Mouse (Mus musculus) limb, embryonic 14.5 days (tissue): ENCODE results near the gene Efna5. TPM values are rescaled to one million over a fixed set of nuclear protein-coding genes. Genes with fewer than 3 reads are reported as not detected.
A peak's percentile ranks its signal among the peaks of the same experiment; 100 is the strongest.

Experiments
- ATAC-seq: fragments of 200-750 bp; cut with Nextera tagmentation; 2 replicates; pipeline ENCODE4 v1.8.0; 2017; ENCODE audit warnings: low read depth, moderate number of reproducible peaks, moderate TSS enrichment; ENCODE audit not compliant: low FRiP score
- DNase-seq: peaks from one replicate; pipeline ENCODE4 v3.0.0-alpha.2; 2015; ENCODE audit warnings: low spot score
- H3K27ac ChIP-seq: fragments of 300-500 bp; sonication (generic); replicated peaks from 2 replicates; pipeline ENCODE4 v1.5.1; 2014; ENCODE audit warnings: low read depth, mild to moderate bottlenecking, low read length, moderate library complexity, mixed read lengths
- H3K27me3 ChIP-seq: fragments of 300-500 bp; sonication (generic); 2 replicates; pipeline ENCODE4 v1.6.1; 2014; ENCODE audit warnings: low read length, mixed read lengths; ENCODE audit not compliant: control insufficient read depth, insufficient read depth
- H3K36me3 ChIP-seq: fragments of 300-500 bp; sonication (generic); 2 replicates; pipeline ENCODE4 v1.6.1; 2014; ENCODE audit warnings: mild to moderate bottlenecking, low read length, moderate library complexity, mixed read lengths; ENCODE audit not compliant: control insufficient read depth, insufficient read depth
- H3K4me1 ChIP-seq: fragments of 300-500 bp; sonication (generic); 2 replicates; pipeline ENCODE4 v1.6.1; 2014; ENCODE audit warnings: antibody characterized with exemption, low read length, mixed read lengths; ENCODE audit not compliant: control insufficient read depth, insufficient read depth
- H3K4me2 ChIP-seq: fragments of 300-500 bp; sonication (generic); replicated peaks from 2 replicates; pipeline ENCODE4 v1.6.1; 2014; ENCODE audit warnings: low read depth, mild to moderate bottlenecking, low read length, moderate library complexity; ENCODE audit not compliant: severe bottlenecking
- H3K4me3 ChIP-seq: fragments of 300-500 bp; sonication (generic); replicated peaks from 2 replicates; pipeline ENCODE4 v1.5.1; 2014; ENCODE audit warnings: low read length
- H3K9ac ChIP-seq: fragments of 300-500 bp; sonication (generic); 2 replicates; pipeline ENCODE4 v1.6.1; 2014; ENCODE audit warnings: mild to moderate bottlenecking, low read depth, low read length, moderate library complexity; ENCODE audit not compliant: severe bottlenecking
- H3K9me3 ChIP-seq: fragments of 300-500 bp; sonication (generic); 2 replicates; pipeline ENCODE4 v1.6.1; 2016; ENCODE audit warnings: low read length; ENCODE audit not compliant: control insufficient read depth
- POLR2A ChIP-seq: fragments of 200-500 bp; IDR thresholded peaks from 2 replicates; pipeline ENCODE4 v1.8.0; 2012; ENCODE audit warnings: inconsistent platforms, mild to moderate bottlenecking, moderate library complexity, borderline replicate concordance; ENCODE audit not compliant: insufficient read depth, insufficient read length; ENCODE audit errors: extremely low read depth
- WGBS: fragments of 180-500 bp; shearing (Covaris S2); extraction: QIAGEN DNeasy Blood & Tissue Kit; methylation state at CpG from one replicate; pipeline ENCODE4 v1.1.7; 2014; 5-methylcytosine and 5-hydroxymethylcytosine counted together
- polyA plus RNA-seq, 2 experiments: library from polyadenylated mRNA; depleted of rRNA in 1 of 2; stranded (reverse) in 1 of 2; unstranded in 1 of 2; fragments of >200 nt; fragmentation: Nextera tagmentation in 1 of 2; extraction: Ambion mirVana in 1 of 2; gene quantifications; 2 replicates each; pipeline versions ENCODE4 v1.2.1 to v1.2.3; 2012 to 2014

The Efna5 gene
- polyA plus RNA-seq, 2 experiments = 22.8 to 64.8 TPM

DNA sequence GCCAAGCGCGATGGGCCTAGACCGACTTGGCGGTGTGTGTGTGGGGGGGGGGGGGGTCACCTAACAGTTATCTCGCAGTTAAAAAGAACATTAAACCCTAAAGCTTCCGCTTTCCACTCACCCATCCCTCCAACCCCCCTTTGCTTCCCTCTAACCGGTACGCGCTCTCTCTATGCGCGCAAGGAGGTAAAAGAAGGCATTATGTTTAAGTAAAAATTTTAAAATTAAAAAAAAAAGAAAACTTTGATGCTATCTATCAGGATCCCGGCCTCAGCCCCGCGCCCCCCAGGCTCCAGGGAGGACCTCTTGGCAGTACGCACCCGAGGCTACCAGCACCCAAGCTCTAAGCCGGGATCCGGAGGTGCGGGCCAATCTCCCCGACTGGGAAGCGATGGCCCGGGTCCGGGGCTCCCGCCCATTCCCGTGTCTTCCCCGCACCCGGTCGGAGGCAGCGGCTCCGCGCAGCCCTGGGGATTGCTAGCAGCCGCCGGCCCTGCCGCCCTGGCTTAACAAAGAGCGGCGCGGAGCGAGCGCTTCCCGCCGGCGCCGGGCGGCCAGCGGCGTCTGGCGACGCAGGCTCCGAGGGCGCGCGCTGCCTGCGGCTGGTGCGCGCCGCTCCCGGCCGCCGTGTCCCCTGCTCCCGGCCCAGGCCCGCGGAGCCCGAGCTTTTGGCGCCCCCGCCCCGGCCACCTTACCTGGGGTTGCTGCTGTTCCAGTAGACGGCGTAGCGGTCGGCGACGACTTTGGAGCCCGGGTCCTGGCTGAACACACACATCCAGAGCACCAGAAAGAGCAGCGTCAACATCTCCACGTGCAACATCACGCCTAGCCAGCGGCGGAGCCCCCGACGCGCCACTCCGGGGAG lies 574 bp downstream of the Efna5 start:
- Histone ChIP-seq H3K4me3 (peak overlapping the region; percentile 88), H3K4me2 (peak overlapping the region; percentile 86), H3K9me3 (no peaks in the 10 kb centered on the region), H3K4me1 (peaks cover 12% of the 10 kb centered on the region), H3K27ac (peak overlapping the region; percentile 92), H3K27me3 (no peaks in the 10 kb centered on the region), H3K9ac (peak overlapping the region; percentile 92), H3K36me3 (no peaks in the 10 kb centered on the region)
- peak; percentile 30 for DNase-seq
- no peak for ATAC-seq
- WGBS = under 1% methylated on average over 66 of the region's 82 CpGs
- no peak for TF ChIP-seq POLR2A

DNA sequence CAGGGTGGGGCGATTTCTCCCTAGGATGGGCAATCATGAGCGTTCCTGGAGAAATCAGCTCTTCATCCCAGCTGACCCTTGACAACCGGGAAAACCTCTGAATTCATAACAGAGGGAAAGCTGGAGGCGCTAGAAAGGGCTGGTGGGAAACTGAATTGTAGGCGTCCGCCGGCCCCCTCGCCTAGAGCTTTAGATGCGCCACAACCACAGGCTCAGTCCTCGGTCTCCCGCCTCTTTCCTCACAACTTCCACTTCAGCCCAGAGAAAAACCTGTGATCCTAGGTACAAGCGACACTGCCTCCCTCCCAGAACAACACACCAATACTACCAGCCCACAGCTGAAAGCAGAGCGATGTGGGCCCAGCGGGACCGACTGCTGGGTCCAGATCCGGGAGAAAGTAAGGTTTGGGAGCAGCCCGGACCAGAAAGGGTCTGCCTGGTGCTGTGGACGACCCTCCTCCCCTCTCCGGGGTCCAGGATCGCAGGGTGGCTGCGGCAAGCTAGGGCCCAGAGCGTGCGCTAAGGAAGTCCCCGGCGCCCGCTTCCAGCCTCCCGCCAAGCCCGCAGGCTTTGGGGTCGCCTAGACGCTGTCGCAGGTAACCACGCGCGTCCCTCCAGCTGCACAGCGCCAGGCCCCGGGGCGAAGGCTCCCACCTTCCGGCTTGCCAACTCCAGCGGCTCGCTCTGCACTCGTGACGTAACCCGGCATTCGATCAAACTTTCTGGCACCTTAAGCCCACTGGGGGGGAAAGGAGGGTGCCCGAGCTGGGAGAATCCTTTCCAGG lies 1.4 kb downstream of the Efna5 start:
- Histone ChIP-seq H3K4me2 (peak overlapping the region; percentile 86), H3K4me1 (peaks cover 12% of the 10 kb centered on the region), H3K36me3 (no peaks in the 10 kb centered on the region), H3K9me3 (no peaks in the 10 kb centered on the region), H3K4me3 (peak overlapping the region; percentile 88), H3K27me3 (no peaks in the 10 kb centered on the region), H3K9ac (peak overlapping the region; percentile 92), H3K27ac (peak overlapping the region; percentile 92)
- no peak for TF ChIP-seq POLR2A
- WGBS = under 1% methylated on average over 41 of the region's 45 CpGs
- DNase-seq (peak; percentile 37), ATAC-seq (no peak)

DNA sequence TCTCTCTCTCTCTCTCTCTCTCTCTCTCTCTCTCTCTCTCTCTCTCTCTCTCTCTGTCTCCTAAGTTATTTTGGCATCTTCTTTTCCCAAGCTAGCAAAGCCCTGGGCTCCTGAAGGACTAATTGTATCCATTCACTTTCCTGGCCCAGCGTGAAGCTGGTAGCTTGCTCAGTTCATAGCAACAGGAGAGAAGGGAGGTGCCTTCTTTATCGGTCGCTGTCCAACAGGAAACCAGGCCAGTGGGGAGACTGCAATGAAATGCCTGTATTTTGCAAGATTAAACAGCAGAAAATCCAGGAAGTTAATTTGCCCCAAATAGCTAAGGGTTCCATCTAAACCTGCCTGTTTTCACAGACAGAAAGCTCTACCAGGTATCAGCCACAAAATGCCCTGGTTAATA lies 5.4 kb downstream of the Efna5 start:
- no peak for DNase-seq
- peaks cover 27% of the 10 kb centered on the region for H3K4me1 ChIP-seq
- TF ChIP-seq POLR2A = no peak

DNA sequence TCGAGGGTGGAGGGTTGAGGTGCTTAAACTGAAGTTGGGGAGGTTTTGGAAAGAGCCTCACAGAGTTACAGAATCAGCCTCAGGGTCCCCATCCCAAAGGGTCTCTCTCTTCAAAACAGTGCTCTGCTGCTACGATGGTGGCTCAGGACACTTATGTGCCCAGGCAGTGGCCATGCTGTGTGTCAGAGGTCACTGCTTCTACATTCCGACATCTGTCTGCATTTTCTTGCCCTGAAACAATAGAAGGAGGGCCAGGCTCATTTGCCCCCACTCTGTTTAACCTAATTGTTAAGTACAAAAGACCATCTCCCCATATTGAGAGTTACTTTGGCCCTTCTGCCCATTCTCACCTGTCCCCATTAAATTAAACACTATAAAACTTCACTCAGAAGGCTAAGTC lies 9.2 kb downstream of the Efna5 start:
- H3K27ac ChIP-seq = no peak overlapping the region
- H3K36me3 ChIP-seq = no peaks in the 10 kb centered on the region
- 27% methylated on average over 3 of the region's 3 CpGs for WGBS
- ATAC-seq = no peak
- no peak for DNase-seq
- H3K9me3 ChIP-seq = no peaks in the 10 kb centered on the region
- no peak overlapping the region for H3K4me2 ChIP-seq
- no peak overlapping the region for H3K9ac ChIP-seq
- H3K4me1 ChIP-seq = peaks cover 29% of the 10 kb centered on the region
- H3K27me3 ChIP-seq = no peaks in the 10 kb centered on the region
- no peak for TF ChIP-seq POLR2A
- no peak overlapping the region for H3K4me3 ChIP-seq

More for the DNA sequence above, 5.4 kb downstream of the Efna5 start:
- H3K4me3 ChIP-seq = no peak overlapping the region
- no peak overlapping the region for H3K9ac ChIP-seq
- no peaks in the 10 kb centered on the region for H3K9me3 ChIP-seq
- H3K36me3 ChIP-seq = no peaks in the 10 kb centered on the region
- no peaks in the 10 kb centered on the region for H3K27me3 ChIP-seq
- no peak for ATAC-seq
- H3K4me2 ChIP-seq = no peak overlapping the region
- H3K27ac ChIP-seq = no peak overlapping the region
- WGBS = 12% methylated on average over 3 of the region's 3 CpGs

DNA sequence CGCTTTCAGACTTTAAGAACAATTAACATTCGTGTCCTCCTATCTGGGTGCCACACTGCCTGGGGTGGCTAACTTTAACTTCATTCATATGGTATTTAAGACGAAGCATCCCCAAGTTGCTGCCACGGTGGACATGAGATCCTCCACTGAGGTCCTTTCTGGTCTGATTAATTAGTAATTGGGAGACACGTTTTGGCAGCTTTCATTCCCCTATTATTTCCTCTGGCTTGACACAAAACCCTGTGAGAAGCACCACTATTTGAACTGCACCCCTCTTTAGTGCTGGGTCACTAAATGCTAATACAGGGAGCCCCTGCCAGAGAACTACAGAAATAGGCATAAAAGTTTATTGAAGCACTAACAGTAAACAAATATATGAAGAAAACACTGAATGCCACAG lies 9.9 kb downstream of the Efna5 start:
- DNase-seq = no peak
- Histone ChIP-seq H3K4me1 (peaks cover 29% of the 10 kb centered on the region), H3K4me2 (no peak overlapping the region), H3K9me3 (no peaks in the 10 kb centered on the region), H3K27ac (no peak overlapping the region), H3K9ac (no peak overlapping the region), H3K36me3 (no peaks in the 10 kb centered on the region), H3K4me3 (no peak overlapping the region), H3K27me3 (no peaks in the 10 kb centered on the region)
- 67% methylated on average over 5 of the region's 5 CpGs for WGBS
- ATAC-seq = no peak
- TF ChIP-seq POLR2A = no peak
